Comparison of ENCODE assay signal across 9 mouse cellular contexts in genomic region chr12:80331634-80332033, GRCm38 (mm10).
DNase-seq lines count a peak whose midpoint lies in the region; ATAC-seq and TF ChIP-seq lines count a peak whose summit lies in the region.
"Had no signal": no experiment of that assay in that cellular context is flagged by ENCODE, and none has a peak within 500 bp of the region (broad histone marks: within the 10 kb centered on the region; RNA-seq: fewer than 3 reads in every experiment).

No protein-coding gene starts in this region.

- H3K27me3 ChIP-seq in heart, embryonic 13.5 days (replicated peaks) = no peaks in the 10 kb centered on the region
- H3K27me3 ChIP-seq in MEL (ENCODE audit: control insufficient read depth in 1 of 2, insufficient read depth in 2 of 2, low read length in 2 of 2) = no peaks in the 10 kb centered on the region
- no peaks in the 10 kb centered on the region for H3K27me3 ChIP-seq in liver, adult 2 months (ENCODE audit: control insufficient read depth, insufficient read depth, low read length)
- no peaks in the 10 kb centered on the region for H3K27me3 ChIP-seq in small intestine, adult 2 months (ENCODE audit: control insufficient read depth, insufficient read depth, low read length)
- H3K27me3 ChIP-seq in forebrain, embryonic 11.5 days (ENCODE audit: control insufficient read depth, insufficient read depth, low read length) = no peaks in the 10 kb centered on the region

- intact Hi-C loops in gastrocnemius, adult 2 months (cut with DNase I) = no loop called here

- H3K4me1 ChIP-seq in heart, embryonic 13.5 days = peaks cover 65% of the 10 kb centered on the region
- peaks cover 10 to 12% of the 10 kb centered on the region in 2 experiments for H3K4me1 ChIP-seq in MEL (ENCODE audit: control insufficient read depth in 1 of 2, insufficient read depth in 2 of 2, low read length in 2 of 2)
- H3K4me1 ChIP-seq in liver, adult 2 months (ENCODE audit: control insufficient read depth, insufficient read depth, low read length) = peaks cover 3% of the 10 kb centered on the region
- peaks cover 15% of the 10 kb centered on the region; the same call in 1 of the 2 replicates for H3K4me1 ChIP-seq in small intestine, adult 2 months (ENCODE audit: control insufficient read depth, insufficient read depth, insufficient read length, low read length)
- H3K4me1 ChIP-seq in forebrain, embryonic 11.5 days (replicated peaks; ENCODE audit: control insufficient read depth, insufficient read depth, low read length) = no peaks in the 10 kb centered on the region

- peak overlapping the region; percentile 62 for H3K27ac ChIP-seq in heart, embryonic 13.5 days (replicated peaks)
- H3K27ac ChIP-seq in MEL (ENCODE audit: control insufficient read depth, low read depth, low read length) = no peak overlapping the region; the same call in 1 of the 2 replicates
- no peak overlapping the region for H3K27ac ChIP-seq in liver, adult 2 months (replicated peaks; ENCODE audit: insufficient read depth, low read depth, low read length)
- H3K27ac ChIP-seq in small intestine, adult 2 months (ENCODE audit: insufficient read depth, low read depth, low read length) = peak overlapping the region; percentile 10; the same call in 1 of the 2 replicates
- H3K27ac ChIP-seq in gastrocnemius, adult 2 months = no peak overlapping the region
- H3K27ac ChIP-seq in forebrain, embryonic 11.5 days (ENCODE audit: low read depth, low read length) = no peak overlapping the region

- peaks cover 10% of the 10 kb centered on the region for H3K36me3 ChIP-seq in heart, embryonic 13.5 days
- peaks cover 0 to 6% of the 10 kb centered on the region in 2 experiments; a peak in 2 of 4 replicates for H3K36me3 ChIP-seq in MEL (ENCODE audit: control insufficient read depth in 1 of 2, insufficient read depth in 2 of 2, low read length in 2 of 2)
- no peaks in the 10 kb centered on the region for H3K36me3 ChIP-seq in liver, adult 2 months (ENCODE audit: control insufficient read depth, insufficient read depth, low read length)
- no peaks in the 10 kb centered on the region for H3K36me3 ChIP-seq in small intestine, adult 2 months (ENCODE audit: control insufficient read depth, insufficient read depth, low read length)
- no peaks in the 10 kb centered on the region for H3K36me3 ChIP-seq in forebrain, embryonic 11.5 days (ENCODE audit: control insufficient read depth, insufficient read depth, low read length)

- no peaks in the 10 kb centered on the region for H3K79me2 ChIP-seq in MEL (ENCODE audit: control insufficient read depth, insufficient read depth, low read length, poor library complexity)
- H3K79me2 ChIP-seq in liver, adult 2 months (ENCODE audit: control insufficient read depth, insufficient read depth, low read length) = no peaks in the 10 kb centered on the region

- TF ChIP-seq POLR2A in MEL (IDR thresholded peaks at IDR 0.05; ENCODE audit: control insufficient read depth in 1 of 2, insufficient read depth in 1 of 2, low read depth in 1 of 2, low read length in 2 of 2, poor library complexity in 1 of 2) = no peak
- no peak for TF ChIP-seq POLR2A in liver, adult 2 months (IDR thresholded peaks at IDR 0.05; ENCODE audit: extremely low read depth, insufficient read depth, low read length)
- no peak for TF ChIP-seq POLR2A in small intestine, adult 2 months (IDR thresholded peaks at IDR 0.05; ENCODE audit: low read depth, low read length)

- no peak overlapping the region for H3K4me2 ChIP-seq in heart, embryonic 13.5 days
- no peak overlapping the region for H3K4me2 ChIP-seq in forebrain, embryonic 11.5 days (ENCODE audit: low read depth, low read length, severe bottlenecking)

- no peak for TF ChIP-seq RAD21 in MEL (IDR thresholded peaks at IDR 0.05; ENCODE audit: low read depth, low read length)

- H3K9me3 ChIP-seq in heart, embryonic 13.5 days = no peaks in the 10 kb centered on the region
- no peaks in the 10 kb centered on the region for H3K9me3 ChIP-seq in MEL (replicated peaks; ENCODE audit: insufficient read depth, low read length)
- no peaks in the 10 kb centered on the region for H3K9me3 ChIP-seq in forebrain, embryonic 11.5 days (ENCODE audit: control insufficient read depth, low read length)

- no peak for TF ChIP-seq EP300 in MEL (IDR thresholded peaks at IDR 0.05; ENCODE audit: low read depth in 1 of 2, low read length in 2 of 2)

- WGBS in heart, embryonic 13.5 days = 19% methylated on average over 2 of the region's 2 CpGs
- WGBS in liver, adult 2 months = 47% methylated on average over 2 of the region's 2 CpGs
- 22% methylated on average over 2 of the region's 2 CpGs for WGBS in small intestine, adult 2 months
- WGBS in forebrain, embryonic 11.5 days = 29% methylated on average over 2 of the region's 2 CpGs

- H3K9ac ChIP-seq in heart, embryonic 13.5 days = 0 out of 2 replicates have a peak overlapping the region, but pooled peaks have one; percentile 14
- H3K9ac ChIP-seq in MEL (ENCODE audit: control insufficient read depth, low read depth, low read length, poor library complexity, severe bottlenecking) = no peak overlapping the region
- no peak overlapping the region for H3K9ac ChIP-seq in liver, adult 2 months (ENCODE audit: low read depth, low read length)
- no peak overlapping the region for H3K9ac ChIP-seq in forebrain, embryonic 11.5 days (ENCODE audit: low read length)

- ATAC-seq in heart, embryonic 13.5 days (ENCODE audit: extremely low read depth, insufficient number of reproducible peaks, low FRiP score, low TSS enrichment) = no peak
- ATAC-seq in forebrain, embryonic 11.5 days (replicated peaks; ENCODE audit: low FRiP score) = no peak

- TF ChIP-seq CTCF in MEL (IDR thresholded peaks at IDR 0.05 in 2 of 3, conservative IDR thresholded peaks at IDR 0.05 in 1 of 3; ENCODE audit: control insufficient read depth in 1 of 3, insufficient read depth in 1 of 3, low read depth in 2 of 3, low read length in 3 of 3, poor library complexity in 1 of 3, severe bottlenecking in 1 of 3) = no peak
- TF ChIP-seq CTCF in liver, adult 2 months (IDR thresholded peaks at IDR 0.05; ENCODE audit: low read depth, low read length) = no peak
- no peak for TF ChIP-seq CTCF in small intestine, adult 2 months (IDR thresholded peaks at IDR 0.05; ENCODE audit: extremely low read depth, insufficient read length, insufficient replicate concordance, low read depth, low read length)
- TF ChIP-seq CTCF in gastrocnemius, adult 2 months (IDR thresholded peaks at IDR 0.05) = no peak

- no peak overlapping the region for H3K4me3 ChIP-seq in heart, embryonic 13.5 days
- H3K4me3 ChIP-seq in MEL (ENCODE audit: control insufficient read depth in 1 of 2, insufficient read depth in 1 of 2, low read depth in 2 of 2, low read length in 2 of 2) = no peak overlapping the region
- H3K4me3 ChIP-seq in liver, adult 2 months (ENCODE audit: insufficient read depth, low read depth, low read length) = no peak overlapping the region
- H3K4me3 ChIP-seq in small intestine, adult 2 months (ENCODE audit: low read depth, low read length) = no peak overlapping the region
- no peak overlapping the region for H3K4me3 ChIP-seq in gastrocnemius, adult 2 months
- no peak overlapping the region for H3K4me3 ChIP-seq in forebrain, embryonic 11.5 days (ENCODE audit: low read depth, low read length)

- no peak for DNase-seq in heart, adult 11 months
- DNase-seq in MEL (ENCODE audit: low read depth, low spot score) = peak; percentile 67
- peak; percentile 38 for DNase-seq in liver, adult 2 months (ENCODE audit: extremely low read depth, low read depth, low spot score)
- DNase-seq in gastrocnemius, adult 2 months = no peak
- DNase-seq in frontal cortex, postnatal 36 days (ENCODE audit: low spot score in 2 of 2) = no peak
- no peak for DNase-seq in forebrain, embryonic 11.5 days (ENCODE audit: low spot score)
- DNase-seq: cerebellum, postnatal 25 days had no signal

TF ChIP-seq in MEL, 35 proteins besides CTCF, POLR2A, EP300 and RAD21:
- no peak for TF ChIP-seq CHD2 (IDR thresholded peaks at IDR 0.05; ENCODE audit: low read length)
- no peak for TF ChIP-seq E2F4 (IDR thresholded peaks at IDR 0.05; ENCODE audit: borderline replicate concordance, low read depth, low read length)
- TF ChIP-seq MXI1 (IDR thresholded peaks at IDR 0.05; ENCODE audit: low read depth, low read length) = no peak
- no peak for TF ChIP-seq KAT2A (conservative IDR thresholded peaks at IDR 0.05; ENCODE audit: low read depth, low read length)
- TF ChIP-seq ELF1 (IDR thresholded peaks at IDR 0.05; ENCODE audit: low read depth, low read length) = no peak
- no peak for TF ChIP-seq USF2 (IDR thresholded peaks at IDR 0.05; ENCODE audit: borderline replicate concordance in 1 of 2, insufficient read depth in 1 of 2, low read depth in 1 of 2, low read length in 2 of 2)
- no peak for TF ChIP-seq TCF12 (IDR thresholded peaks at IDR 0.05; ENCODE audit: low read depth, low read length)
- TF ChIP-seq JUND (IDR thresholded peaks at IDR 0.05; ENCODE audit: low read depth, low read length) = no peak
TF ChIP-seq in MEL: peak in this region for 0.

Comparison
In these comparisons a context has a peak if more than half of its experiments do, and no peak if none do; other contexts are left out.
1. H3K27ac ChIP-seq: peak in heart, embryonic 13.5 days (single experiment) and small intestine, adult 2 months (single experiment); none in MEL (single experiment), liver, adult 2 months (single experiment), gastrocnemius, adult 2 months (single experiment) and forebrain, embryonic 11.5 days (single experiment).
2. DNase-seq: peak in MEL (single experiment) and liver, adult 2 months (single experiment); none in heart, adult 11 months (single experiment), gastrocnemius, adult 2 months (single experiment), frontal cortex, postnatal 36 days (0 of 2) and forebrain, embryonic 11.5 days (single experiment).